Mouse (Mus musculus) monocyte, adult 5-6 weeks (primary cell): ENCODE results near the gene Zfp609. TPM values are rescaled to one million over a fixed set of nuclear protein-coding genes. Genes with fewer than 3 reads are reported as not detected.
"Not testable (repeated sequence)": the region's sequence is repeated elsewhere in the genome, so short reads cannot be mapped to it uniquely, and the experiment has no call there.

Experiments
- ATAC-seq: fragments of 153-309, 156-312 bp; replicated peaks from 2 replicates; pipeline ENCODE4 v1.8.0; 2017; ENCODE audit warnings: mild to moderate bottlenecking; ENCODE audit not compliant: low TSS enrichment, insufficient number of reproducible peaks, severe bottlenecking, poor library complexity, low FRiP score
- total RNA-seq: library from RNA; stranded (forward); fragments of 200-1000, 200-491, 200-594 nt; gene quantifications from 3 replicates; pipeline ENCODE4 v1.2.3, GENCODE M21; 2017

The Zfp609 gene
- total RNA-seq, 1 experiment from 2014 or later: 4.8 TPM

DNA sequence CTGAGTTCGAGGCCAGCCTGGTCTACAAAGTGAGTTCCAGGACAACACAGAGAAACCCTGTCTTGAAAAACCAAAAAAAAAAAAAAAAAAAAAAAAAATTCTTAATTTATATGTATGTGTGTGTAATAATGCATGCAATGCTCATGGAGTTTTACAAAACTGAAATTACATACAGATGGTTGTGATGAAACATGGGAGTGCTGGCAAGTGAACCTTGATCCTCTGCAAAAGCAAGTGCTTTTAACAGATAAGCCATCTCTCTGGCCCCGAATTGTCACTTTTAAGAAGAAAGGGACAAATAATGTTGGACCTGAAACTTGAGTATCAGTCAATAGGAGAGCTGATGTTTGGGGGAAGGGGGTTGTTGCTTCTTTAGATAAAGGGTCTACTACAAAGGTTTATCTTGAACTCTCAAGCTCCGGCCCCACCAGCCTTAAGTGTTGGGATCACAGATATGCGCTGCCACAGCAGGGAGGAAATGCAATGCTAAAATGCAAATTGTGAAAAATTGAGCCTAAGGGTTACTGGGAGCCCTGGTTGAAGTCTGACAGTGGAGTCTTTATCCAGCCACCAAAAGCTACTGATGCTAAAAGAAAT lies 41.5 kb downstream of the Zfp609 start:
- ATAC-seq: no peak

DNA sequence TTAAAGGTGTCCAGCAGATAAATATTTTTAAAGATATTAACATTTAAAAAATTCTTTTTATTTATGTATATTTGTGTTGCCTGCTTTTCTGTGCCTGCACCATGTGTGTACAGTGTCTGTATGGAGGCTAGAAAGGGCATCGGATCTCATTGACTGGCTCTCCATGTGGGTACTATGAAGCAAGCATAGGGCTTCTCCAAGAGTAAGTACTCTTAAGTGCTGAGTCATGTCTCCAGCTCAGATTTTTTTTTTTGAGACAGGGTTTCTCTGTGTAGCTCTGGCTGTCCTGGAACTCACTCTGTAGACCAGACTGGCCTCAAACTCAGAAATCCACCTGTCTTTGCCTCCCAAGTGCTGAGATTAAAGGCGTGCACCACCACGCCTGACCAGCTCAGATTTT lies 47.7 kb downstream of the Zfp609 start:
- ATAC-seq: not testable (repeated sequence)

DNA sequence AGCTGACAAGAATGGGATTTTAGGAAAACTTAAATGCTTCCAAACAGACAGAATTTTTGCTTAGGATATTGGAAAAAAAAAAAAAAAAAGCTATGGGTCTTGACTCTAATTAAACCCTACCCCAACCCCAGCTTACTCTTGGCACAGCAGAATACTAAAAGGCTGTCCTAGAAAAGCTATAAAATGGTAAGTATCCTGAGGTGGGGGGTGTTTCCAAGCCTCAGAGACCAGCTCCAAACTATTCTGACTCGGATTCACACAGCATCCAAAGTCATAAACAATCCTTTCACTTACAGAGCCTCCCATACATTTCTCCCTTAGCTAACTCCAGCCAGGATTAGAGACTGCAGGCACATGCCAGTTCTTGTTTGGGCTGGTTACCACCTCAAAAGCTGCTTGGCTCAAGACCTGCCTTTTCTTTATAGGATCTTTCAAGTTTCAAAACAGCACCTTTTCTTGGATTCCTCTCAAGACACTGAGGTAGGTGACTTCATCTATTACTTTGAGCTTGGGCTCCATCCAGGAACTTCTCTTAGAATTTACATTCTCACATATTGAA lies 50.4 kb downstream of the Zfp609 start:
- ATAC-seq: no peak

DNA sequence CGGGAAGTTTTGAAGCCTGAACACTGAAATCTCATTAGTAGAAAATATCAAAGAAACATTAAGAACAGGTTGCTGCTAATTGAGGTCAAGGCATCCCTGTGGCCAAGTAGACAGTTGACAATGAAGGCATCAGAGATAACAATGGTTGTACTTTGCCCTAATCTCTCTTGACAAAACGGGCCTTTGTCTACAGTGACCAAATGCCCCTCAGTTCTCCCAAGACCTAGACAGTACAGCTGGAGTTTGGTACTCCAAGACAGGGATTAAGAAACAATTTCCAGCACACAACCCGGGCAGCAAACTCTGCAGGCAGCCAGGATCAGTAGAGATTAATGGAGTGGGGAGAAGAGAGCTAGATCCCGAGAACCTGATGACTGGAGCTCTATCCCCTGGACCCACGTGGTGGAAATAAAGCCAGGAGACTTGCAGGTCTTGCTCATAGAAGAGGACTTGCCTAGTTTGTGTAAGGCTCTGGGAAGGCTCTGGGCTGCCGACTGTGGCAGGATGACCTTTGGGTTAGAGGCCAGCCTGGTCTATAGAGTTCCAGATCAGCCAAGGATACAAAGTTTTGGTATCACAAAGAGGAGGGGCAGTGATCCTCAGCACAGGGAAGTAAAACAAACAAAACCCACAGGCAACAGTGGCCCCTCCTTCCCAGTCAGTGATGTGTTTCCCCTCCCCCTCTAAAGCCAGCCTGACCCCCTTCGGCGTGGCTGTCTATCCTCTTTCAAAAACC lies 51.1 kb downstream of the Zfp609 start:
- no peak for ATAC-seq

DNA sequence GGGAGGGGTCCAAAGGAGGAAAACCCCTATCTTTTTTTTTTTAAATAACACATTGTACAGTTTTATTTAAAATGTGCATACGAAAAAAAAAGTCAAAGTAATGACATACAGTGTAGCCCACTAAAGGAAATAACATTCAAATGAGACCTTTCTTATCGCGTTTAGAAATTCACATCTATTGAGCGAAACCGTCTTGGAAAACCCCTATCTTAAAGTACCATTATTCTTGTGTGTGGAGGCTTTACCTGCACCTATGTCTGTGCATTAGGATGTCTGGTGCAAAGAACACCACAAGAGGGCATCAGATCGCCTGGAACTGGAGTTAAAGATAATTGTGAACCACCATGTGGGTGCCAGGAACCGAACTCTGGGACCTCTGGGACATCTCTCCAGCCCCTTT lies 53.6 kb downstream of the Zfp609 start:
- no peak for ATAC-seq

DNA sequence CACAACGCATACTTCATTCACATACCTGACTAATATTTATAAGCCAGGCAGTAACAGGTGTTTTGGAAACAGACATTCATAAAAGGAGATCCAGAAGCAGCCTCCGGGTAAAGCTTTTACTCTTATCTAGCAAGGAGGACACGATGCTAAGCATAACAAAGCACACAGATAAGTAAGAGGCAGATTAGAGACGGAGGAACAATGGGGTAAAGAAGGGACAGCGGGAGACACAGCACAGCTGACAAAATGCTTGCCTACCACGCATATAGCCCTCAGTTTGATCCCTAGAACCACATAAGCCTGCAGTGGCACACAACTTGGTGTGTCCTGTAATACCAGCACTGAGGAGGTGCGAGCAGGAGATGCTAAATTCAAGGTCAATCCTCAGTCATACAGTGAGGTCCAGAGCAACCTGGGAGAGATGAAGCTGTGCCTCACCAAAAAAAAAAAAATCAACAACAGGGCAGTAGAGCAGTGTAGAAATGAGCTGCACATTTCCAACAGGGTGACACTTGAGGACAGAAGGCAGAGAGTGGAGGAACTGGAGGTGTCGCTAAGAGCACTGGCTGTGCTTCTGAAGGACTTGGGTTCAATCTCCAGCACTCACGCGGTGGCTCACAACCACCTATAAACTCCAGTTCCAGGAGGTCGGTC lies 56.2 kb downstream of the Zfp609 start:
- ATAC-seq: no peak

DNA sequence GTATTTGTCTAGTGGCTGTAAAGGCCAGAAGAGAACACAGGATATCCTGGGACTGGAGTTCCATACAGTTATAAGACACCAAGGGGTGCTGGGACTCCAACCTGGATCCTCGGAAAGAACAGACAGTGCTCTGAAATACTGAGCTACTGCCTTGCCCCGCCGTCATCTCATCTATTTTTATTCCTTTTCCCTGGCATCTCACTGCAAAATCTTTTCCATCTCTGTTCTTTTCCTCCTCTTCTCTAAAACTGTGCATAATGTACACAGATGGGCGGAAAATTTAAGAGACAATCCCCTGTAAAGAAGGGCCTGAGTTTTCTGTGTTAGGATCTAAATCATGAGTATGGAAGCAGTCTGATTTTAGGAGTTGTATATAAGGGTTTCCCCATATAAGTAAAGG lies 64.6 kb downstream of the Zfp609 start:
- ATAC-seq: no peak

DNA sequence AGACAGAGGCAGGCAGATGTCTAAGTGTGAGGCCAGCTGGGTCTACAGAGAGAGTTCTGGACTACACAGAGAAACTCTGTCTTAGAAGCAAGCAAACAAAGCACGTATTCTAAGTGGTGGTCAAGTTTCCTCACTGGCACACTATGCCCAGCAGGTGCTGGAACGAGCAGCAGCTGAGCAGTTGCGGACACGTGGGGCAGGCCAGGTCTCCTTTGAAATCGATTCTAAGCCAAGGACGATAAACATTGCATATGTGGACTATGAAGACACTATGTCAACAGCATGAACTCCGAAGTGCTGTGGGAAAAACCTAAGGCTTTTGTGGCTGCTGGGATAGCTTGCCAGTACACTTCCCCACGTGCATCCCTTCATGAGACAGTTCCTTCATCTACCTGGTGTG lies 67.4 kb downstream of the Zfp609 start:
- no peak for ATAC-seq

DNA sequence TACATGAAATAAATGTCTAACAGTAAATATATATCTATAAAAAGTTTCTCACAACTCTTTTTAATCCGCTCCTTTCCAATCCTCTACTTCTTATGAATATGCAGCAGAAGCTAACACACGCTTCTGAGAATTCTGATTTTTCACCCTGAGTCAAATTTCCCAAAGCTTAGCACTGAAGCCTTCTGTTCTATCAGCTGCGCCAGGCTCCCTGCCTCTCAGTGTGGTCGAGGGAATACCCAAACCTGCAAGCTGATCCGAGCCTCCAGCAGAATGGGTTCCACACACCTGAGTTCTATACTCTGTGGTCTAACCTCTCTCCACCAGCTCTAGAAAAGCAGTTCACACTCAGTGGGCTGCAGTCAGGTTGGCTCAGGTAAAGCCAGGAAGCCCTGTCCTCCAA lies 68.1 kb downstream of the Zfp609 start:
- ATAC-seq: no peak

DNA sequence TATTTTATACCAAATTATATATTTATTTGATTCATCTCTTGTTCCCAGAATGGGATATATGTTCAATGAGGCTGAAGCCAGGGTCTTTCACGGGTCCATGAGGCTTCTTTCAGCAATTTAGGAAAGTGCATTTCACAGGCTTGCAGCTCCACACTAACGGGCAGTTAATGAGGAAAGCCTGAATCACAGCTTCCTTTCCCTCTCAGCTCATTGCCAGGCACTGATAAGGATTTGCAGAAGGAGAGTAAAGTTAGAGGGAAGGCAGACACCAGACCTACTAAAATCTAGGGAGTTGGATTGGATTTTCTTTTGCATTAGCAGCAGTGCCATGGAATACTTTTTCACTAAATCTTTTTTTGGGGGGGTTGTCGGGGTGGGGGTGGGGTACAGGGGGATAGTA lies 69.5 kb downstream of the Zfp609 start:
- ATAC-seq: no peak

DNA sequence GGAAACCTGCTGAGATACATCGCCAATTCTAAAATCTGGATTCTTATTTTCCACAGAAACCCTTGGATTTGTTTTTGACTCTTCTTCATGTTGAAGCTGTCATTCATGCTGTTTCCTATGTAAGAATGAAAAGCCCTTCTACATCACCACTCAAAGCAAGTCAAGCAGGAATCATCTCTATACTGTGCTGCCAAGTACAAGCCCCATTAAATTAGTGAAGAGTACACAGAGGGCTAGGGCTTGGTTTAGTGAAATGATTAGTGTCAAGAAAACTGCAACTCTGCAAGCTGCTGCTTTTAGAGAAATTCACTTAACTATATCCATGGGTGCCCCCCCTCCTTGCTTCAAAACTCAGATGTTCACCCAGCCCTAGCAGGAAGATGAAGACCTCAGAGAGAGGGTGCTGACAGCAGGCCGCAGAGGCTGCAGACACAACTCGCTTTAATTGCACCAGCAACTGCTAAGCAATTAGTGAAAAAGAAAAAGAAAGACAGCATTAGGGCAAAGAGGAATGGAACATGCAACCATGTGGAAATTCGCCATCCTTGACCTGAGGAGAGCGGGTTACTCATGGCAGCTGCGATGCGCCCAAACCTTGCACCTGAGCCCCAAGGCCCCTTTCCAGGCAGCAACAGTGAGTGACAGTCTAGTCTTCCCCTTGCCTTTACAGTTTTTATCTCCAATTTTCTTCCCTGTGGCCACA lies 71.5 kb downstream of the Zfp609 start:
- ATAC-seq: no peak

DNA sequence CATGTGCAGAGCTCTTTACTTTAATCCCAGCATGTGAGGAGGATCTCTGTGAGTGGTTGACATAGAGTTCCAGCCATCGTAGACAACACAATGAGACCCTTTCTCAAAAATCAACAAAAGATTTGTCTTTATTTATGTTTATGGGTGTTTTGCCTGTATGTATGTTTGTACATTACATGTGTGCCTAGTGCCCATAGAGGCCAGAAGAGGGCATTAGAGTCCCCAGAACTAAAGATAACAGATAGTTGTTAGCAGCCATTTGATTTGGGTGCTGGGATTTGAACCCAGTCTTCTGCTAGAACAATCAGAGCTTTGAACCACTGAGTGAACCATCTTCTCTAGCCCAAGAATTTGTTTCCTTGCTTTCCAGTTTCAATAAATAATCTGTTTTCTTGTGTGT lies 72.2 kb downstream of the Zfp609 start:
- no peak for ATAC-seq

DNA sequence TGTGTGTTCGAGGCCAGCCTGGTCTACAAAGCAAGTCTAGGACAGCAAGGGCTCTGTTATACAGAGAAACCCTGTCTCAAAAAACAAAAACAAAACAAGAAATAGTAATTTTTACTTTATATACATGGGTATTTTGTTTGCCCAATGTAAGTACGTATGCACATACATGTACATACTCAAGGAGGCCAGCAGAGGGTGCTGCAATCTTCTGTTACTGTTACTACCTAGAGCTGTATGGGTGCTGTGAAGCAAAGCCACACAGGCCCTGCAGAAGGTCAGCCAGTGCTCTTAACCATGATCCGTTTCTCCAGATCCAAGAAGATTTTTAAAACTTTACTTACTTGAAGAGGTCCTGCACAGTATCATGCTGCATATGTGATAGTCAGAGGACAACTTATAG lies 74.7 kb downstream of the Zfp609 start:
- no peak for ATAC-seq

DNA sequence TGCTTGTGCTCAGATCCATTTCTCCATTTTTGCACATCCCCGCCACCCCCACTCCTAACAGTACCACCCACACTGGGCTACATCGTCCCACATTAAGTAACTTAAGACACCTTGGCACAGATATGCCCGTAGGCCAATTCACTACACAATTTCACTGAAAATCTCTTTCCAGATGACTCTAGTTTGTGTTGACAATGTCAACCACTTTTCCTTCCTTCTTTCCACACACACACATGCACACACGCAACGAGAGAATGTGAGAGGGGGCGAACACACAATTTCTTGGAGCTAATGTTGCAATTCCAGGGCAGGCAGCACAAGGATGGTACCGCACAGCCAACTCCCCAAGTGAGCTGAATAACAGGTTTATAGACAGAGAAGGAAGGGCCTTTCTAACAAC lies 75.5 kb downstream of the Zfp609 start:
- no peak for ATAC-seq

DNA sequence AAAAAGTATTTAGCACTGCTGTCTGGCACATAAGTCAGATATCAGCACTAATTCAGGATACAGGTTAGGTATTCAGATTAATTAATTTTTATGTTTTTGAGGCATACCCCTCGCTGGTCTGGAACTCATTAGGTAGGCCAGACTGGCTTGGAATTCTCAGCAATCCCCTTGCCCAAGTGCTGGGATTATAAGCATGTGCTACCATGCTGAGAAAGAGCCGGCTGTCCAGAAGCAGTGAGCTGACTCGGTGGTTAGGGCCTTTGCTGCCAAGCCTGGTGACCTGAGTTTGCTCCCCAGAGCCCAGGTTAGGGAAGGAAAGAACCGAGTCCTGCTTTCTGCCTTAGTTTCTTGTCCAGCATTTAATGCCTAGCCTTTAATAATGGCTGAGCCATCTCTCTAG lies 79.3 kb downstream of the Zfp609 start:
- ATAC-seq: no peak

DNA sequence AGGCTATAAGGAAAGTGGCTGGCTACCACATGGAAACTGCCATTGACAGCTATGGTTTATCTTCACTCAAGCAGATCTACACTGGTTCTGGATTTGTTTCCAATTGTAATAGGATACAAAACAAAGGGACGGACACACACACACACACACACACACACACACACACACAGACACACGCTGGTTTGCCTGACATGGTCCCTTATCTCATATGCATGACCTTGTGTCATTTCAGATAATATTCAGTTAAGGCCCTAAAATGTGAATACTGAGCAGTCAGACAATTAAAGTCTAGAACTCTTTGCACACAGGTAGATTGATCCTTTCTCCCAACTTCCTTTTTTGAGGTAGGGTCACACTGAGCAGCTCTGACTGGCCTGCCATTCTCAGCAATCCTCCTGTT lies 80.9 kb downstream of the Zfp609 start:
- no peak for ATAC-seq

DNA sequence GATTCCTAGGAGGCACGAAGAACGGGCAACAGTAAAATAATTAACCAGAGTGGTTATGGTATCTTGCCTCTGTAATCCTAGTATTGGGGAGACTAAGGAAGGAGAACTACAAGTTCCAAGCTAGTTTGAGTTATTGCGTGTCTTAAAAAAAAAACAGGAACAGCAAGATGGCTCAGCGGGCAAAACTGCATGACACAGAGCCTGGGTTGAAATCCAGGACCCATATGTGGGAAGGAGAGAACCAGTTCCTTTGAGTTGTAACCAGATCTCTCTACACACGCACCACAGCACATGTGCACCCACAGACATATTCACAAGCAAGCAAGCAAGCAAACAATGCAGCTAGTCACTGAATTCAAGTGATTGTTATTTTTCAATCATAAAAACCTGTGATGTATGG lies 81.9 kb downstream of the Zfp609 start:
- no peak for ATAC-seq

DNA sequence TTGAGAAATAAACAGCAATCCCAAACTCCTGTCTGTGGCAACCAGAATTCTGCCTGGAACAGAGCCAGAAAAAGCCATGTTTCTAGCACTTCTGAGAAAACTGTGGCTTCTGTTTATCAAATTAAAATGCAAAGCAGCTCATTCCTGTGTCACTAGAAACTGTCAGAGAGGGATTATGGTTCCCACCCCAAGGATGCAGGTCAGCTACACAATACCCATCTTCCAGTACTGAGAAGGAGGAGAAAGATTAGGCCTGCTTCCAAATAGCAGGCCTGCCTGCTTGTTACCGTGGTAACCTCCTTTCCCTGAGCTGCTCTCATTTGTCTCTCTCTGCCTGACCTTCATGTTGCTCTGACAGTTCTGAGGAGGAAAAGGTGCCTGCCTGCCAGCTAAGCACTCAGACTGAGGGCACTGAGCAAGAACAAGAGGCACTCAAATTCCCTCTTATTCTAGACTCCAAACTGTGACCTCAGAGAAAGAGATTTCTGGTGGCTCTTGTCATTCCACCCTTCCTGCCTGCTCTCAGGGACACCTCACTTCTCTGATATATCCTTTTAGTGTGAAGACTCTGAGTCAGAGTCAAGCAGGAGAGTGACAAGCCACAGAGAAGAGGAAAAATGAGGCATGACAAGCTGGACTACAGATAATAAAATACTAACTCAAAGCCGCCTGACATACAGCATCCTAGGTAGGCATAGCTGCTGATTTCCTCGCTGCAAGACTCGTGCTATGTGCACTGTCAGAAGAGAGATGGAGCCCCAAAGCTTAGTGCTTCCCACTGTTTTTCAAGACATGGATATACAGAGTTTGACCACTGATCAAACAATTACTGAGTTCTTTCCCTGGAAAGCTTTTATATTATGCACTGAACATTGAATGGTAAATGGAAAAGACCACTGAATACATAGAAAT lies 82.9 kb downstream of the Zfp609 start:
- no peak for ATAC-seq

DNA sequence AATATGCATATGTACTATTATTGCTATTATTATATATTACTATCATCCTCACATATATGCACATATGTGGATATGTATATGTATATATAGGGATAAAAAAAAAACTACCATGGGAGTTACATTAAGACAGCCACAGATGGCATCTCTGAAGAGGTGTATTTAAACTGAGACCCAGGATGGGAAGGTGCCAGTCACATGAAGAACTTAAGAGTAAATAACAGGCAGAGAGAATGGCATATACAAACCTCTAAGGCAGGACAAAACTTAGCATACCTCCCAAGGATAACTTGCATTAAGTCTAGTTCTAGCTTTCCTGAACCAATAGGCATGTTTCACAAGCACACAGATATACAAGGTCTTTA lies 83.6 kb downstream of the Zfp609 start:
- no peak for ATAC-seq
